Mouse (Mus musculus) liver, embryonic 16.5 days (tissue): ENCODE measurements at regions not wholly inside any gene's neighbourhood (a gene's known extent, or its start where the extent isn't known, plus 50 kb on each side); places are given as distances from the start of the nearest gene placed in this dataset.

Experiments
- ATAC-seq: fragments of 200-750 bp; cut with Nextera tagmentation; 2 replicates; pipeline ENCODE4 v1.8.0; 2017; ENCODE audit warnings: low read depth, mild to moderate bottlenecking, moderate number of reproducible peaks, moderate library complexity
- H3K27ac ChIP-seq: fragments of 300-500 bp; sonication (generic); 2 replicates; pipeline ENCODE4 v1.5.1; 2014; ENCODE audit warnings: mild to moderate bottlenecking, low read length
- H3K27me3 ChIP-seq: fragments of 300-500 bp; sonication (generic); 2 replicates; pipeline ENCODE4 v1.6.1; 2014; ENCODE audit warnings: low read depth, low read length, mixed read lengths; ENCODE audit not compliant: control insufficient read depth, insufficient read depth
- H3K36me3 ChIP-seq: fragments of 300-500 bp; sonication (generic); 2 replicates; pipeline ENCODE4 v1.6.1; 2014; ENCODE audit warnings: mild to moderate bottlenecking; ENCODE audit not compliant: control insufficient read depth, insufficient read depth
- H3K4me1 ChIP-seq: fragments of 300-500 bp; sonication (generic); 2 replicates; pipeline ENCODE4 v1.6.1; 2014; ENCODE audit warnings: low read depth, low read length, mixed read lengths; ENCODE audit not compliant: control insufficient read depth
- H3K4me2 ChIP-seq: fragments of 300-500 bp; sonication (generic); 2 replicates; pipeline ENCODE4 v1.6.1; 2014; ENCODE audit warnings: low read depth, low read length, mixed read lengths
- H3K4me3 ChIP-seq: fragments of 300-500 bp; sonication (generic); 2 replicates; pipeline ENCODE4 v1.5.1; 2014; ENCODE audit warnings: low read depth, mild to moderate bottlenecking, low read length
- H3K9ac ChIP-seq: fragments of 300-500 bp; sonication (generic); 2 replicates; pipeline ENCODE4 v1.6.1; 2014; ENCODE audit warnings: low read depth, low read length
- H3K9me3 ChIP-seq: fragments of 300-500 bp; sonication (generic); replicated peaks from 2 replicates; pipeline ENCODE4 v1.6.1; 2016; ENCODE audit warnings: low read length; ENCODE audit not compliant: control insufficient read depth
- WGBS: fragments of 180-500 bp; shearing (Covaris S2); extraction: QIAGEN DNeasy Blood & Tissue Kit; methylation state at CpG from one replicate; pipeline ENCODE4 v1.1.7; 2014; ENCODE audit not compliant: insufficient replicate concordance; 5-methylcytosine and 5-hydroxymethylcytosine counted together

DNA sequence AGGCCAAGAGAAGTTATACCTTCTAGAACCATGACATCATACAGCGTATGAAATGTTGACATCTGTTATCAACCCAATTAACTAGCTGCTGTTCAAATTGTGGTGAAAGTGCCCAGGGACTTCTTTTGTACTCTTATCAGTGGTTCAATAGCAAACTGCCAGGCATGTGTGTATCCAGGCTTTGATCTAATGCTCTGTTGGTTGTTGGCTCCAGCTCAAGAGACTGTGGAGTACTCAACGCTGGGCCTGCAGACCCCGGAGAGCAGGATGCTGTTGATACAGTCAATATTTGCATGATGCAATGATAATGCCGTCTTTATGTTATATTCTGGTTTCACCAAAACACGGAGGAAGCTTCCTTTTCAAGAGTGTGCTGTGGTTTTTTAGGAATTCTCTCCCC is 102.9 kb downstream of the Mbip start:
- H3K9ac ChIP-seq: no peak overlapping the region
- WGBS: 38% methylated on average over 5 of the region's 5 CpGs
- H3K36me3 ChIP-seq: no peaks in the 10 kb centered on the region
- ATAC-seq: no peak
- H3K9me3 ChIP-seq: no peaks in the 10 kb centered on the region
- no peak overlapping the region for H3K4me3 ChIP-seq
- H3K4me1 ChIP-seq: no peaks in the 10 kb centered on the region
- no peak overlapping the region for H3K4me2 ChIP-seq
- no peak overlapping the region for H3K27ac ChIP-seq
- H3K27me3 ChIP-seq: no peaks in the 10 kb centered on the region

DNA sequence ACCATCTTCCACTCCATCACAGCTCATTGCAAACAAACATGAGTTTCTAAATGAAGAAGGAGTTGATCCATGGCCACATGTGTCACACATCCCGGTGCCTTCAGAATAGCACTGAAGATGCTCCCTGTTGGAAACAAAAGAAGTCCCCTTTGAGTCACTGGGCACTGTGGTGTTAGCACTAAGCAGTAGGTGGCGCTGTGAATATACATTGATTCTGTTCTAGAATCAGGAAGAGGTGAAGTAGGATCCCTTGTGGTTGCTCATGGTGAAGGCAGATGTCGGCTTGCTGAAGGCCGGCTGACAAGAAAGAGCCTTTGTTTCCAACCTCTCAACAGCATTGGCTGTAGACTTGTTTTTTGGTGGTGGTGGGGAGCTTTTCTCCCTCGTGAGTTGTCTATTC is 104.0 kb downstream of the Mbip start:
- Histone ChIP-seq H3K4me2 (no peak overlapping the region), H3K4me1 (no peaks in the 10 kb centered on the region), H3K9ac (no peak overlapping the region), H3K36me3 (no peaks in the 10 kb centered on the region), H3K4me3 (no peak overlapping the region), H3K27ac (no peak overlapping the region), H3K9me3 (no peaks in the 10 kb centered on the region), H3K27me3 (no peaks in the 10 kb centered on the region)
- WGBS: 16% methylated on average over 5 of the region's 5 CpGs
- no peak for ATAC-seq

DNA sequence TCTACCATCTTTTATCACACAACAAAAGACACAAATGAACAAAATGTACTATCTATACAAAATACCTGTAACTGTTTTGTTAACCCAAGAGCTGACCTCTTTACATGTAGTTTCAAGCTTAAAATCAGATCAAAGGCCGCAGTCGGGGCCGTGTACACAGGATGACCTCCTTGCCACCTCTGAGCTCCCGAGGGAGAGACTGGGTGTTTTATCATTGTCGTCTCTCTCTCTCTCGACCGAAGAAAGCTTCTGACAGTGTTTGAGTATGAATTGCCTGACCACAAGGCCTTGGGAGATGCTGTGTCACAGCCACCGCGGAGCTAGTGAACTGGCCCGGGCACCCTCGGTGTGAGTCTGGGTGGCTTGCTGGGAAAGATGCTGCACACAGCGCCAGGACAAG is 105.5 kb downstream of the Mbip start:
- Histone ChIP-seq H3K27me3 (no peaks in the 10 kb centered on the region), H3K36me3 (no peaks in the 10 kb centered on the region), H3K9me3 (no peaks in the 10 kb centered on the region), H3K27ac (no peak overlapping the region), H3K4me2 (no peak overlapping the region), H3K9ac (no peak overlapping the region), H3K4me1 (no peaks in the 10 kb centered on the region), H3K4me3 (no peak overlapping the region)
- ATAC-seq: no peak
- WGBS: 52% methylated on average over 12 of the region's 12 CpGs

DNA sequence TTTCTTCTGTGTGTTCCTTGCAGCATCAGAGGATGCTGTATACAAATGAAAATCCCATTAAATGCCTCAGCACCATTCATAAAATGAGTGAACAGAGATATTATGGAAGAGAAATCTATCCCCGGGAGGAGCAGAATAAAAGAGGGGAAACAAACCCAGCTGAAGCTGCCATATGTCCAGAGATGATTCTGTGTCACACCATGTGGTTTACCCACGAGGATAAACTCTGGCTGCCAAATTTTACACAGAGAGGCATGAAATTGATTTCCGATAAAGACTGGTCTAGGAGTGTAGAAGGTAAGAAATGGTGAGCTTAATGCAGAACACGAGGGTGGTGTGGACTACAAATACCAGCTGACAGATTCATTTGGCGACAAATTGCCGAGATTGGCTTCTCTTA is 111.1 kb downstream of the Mbip start:
- Histone ChIP-seq H3K9me3 (no peaks in the 10 kb centered on the region), H3K36me3 (no peaks in the 10 kb centered on the region), H3K27ac (no peak overlapping the region), H3K4me1 (no peaks in the 10 kb centered on the region), H3K27me3 (no peaks in the 10 kb centered on the region), H3K4me3 (no peak overlapping the region), H3K9ac (no peak overlapping the region), H3K4me2 (no peak overlapping the region)
- ATAC-seq: no peak
- WGBS: 59% methylated on average over 6 of the region's 6 CpGs

DNA sequence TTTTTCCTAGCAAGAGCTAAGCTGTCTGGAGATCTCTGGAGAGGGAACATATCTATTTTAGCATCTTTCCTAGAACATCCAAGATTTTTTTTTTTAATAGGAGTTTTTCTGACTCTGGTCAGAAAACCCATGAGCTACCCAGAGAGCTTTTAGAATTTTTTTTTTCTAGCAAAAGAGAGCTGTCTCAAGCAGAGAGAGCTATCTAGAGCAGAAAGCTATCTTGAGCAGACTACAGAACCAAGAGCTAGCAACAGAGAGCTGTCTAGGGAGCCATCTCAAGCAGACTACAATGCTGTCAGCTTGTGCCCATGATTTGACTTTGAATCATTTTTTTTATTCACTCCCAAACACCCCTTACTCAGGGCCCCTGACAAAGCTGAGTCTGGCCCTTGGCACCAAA is 112.5 kb downstream of the Mbip start:
- no peaks in the 10 kb centered on the region for H3K27me3 ChIP-seq
- H3K9ac ChIP-seq: no peak overlapping the region
- ATAC-seq: no peak

DNA sequence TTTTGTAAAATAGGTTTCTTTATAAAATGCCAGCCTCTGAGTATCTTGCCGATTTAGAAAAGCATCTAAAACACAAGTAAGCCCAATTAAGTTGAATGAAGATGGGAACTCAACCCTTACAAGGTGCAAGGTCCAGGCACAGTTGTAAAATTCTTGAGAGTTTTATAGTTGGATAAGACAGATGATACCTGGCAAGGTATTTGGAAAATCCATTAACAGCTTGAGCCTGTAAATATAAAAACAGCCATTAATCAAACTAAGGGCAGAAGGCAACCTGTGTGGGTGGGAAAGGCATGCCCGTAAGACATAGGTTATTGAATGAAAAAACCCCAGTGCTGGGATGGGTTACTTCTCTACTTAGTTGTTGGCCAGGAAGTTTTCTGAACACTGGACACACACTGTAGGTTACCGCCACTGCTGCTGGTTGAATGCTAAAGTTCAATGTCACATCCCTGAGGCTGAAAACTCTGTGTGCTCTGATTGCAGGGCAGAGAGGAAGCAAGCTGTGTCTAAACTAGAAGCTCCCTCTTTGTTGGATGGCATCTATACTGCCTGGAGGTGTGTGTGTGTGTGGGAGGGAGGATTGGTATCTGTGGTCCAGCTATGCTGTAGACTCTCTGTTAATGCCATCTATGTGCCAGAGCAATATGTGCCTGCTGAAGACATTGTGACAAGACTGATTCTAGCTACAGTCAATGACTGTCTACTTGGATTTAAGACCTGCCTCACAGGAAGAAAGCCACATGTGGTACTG is 121.4 kb downstream of the Mbip start:
- 70% methylated on average over 3 of the region's 3 CpGs for WGBS
- Histone ChIP-seq H3K36me3 (no peaks in the 10 kb centered on the region), H3K4me3 (no peak overlapping the region), H3K27ac (no peak overlapping the region), H3K4me2 (no peak overlapping the region), H3K9me3 (no peaks in the 10 kb centered on the region), H3K4me1 (no peaks in the 10 kb centered on the region), H3K27me3 (no peaks in the 10 kb centered on the region), H3K9ac (no peak overlapping the region)
- ATAC-seq: no peak

More for the DNA sequence above, 112.5 kb downstream of the Mbip start:
- Histone ChIP-seq H3K36me3 (no peaks in the 10 kb centered on the region), H3K4me2 (no peak overlapping the region), H3K9me3 (no peaks in the 10 kb centered on the region), H3K4me3 (no peak overlapping the region), H3K27ac (no peak overlapping the region), H3K4me1 (no peaks in the 10 kb centered on the region)

DNA sequence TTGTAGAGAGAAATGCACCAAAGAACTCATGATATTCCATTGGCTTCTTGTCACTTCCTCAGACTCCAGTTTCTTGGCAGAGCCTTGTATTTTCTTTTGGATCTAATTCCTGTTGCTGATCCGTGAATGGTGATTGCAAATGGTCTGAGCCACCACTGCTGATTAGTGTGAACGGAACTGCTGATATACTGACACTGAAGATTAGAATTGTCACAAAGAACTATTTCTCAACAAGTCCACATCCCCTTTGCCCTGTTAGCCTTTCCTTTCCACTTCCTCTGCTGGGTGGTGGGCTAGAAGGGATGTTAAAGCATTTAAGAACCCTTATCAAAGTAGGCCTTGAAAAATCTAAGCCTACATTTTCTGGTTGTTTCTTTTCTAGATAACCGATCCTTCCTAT is 152.2 kb downstream of the Mbip start:
- H3K27ac ChIP-seq: no peak overlapping the region
- no peak overlapping the region for H3K4me3 ChIP-seq
- H3K4me2 ChIP-seq: no peak overlapping the region
- no peaks in the 10 kb centered on the region for H3K9me3 ChIP-seq
- H3K9ac ChIP-seq: no peak overlapping the region
- H3K4me1 ChIP-seq: no peaks in the 10 kb centered on the region
- WGBS: 49% methylated on average over 3 of the region's 3 CpGs
- H3K27me3 ChIP-seq: no peaks in the 10 kb centered on the region
- no peak for ATAC-seq
- H3K36me3 ChIP-seq: no peaks in the 10 kb centered on the region

DNA sequence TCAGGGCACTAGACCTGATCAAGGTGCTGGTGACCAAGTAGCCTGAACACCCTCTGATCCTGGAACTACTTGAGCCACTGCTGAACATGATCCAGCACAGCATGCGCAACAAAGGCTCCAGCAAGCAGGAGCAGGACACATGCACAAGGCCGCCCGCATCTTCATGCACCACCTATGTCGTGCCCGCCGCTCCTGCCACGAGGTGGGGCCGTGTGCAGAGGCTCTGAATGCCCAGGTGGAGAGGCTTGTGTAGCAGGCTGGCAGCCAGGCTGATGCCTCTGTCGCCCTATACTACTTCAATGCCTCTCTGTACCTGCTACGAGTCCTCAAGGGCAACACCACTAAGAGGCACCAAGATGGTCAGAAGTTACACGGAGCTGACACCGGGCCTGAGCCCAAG is 156.1 kb downstream of the Mbip start:
- H3K9me3 ChIP-seq: no peaks in the 10 kb centered on the region
- no peaks in the 10 kb centered on the region for H3K4me1 ChIP-seq
- no peaks in the 10 kb centered on the region for H3K36me3 ChIP-seq
- H3K9ac ChIP-seq: no peak overlapping the region
- H3K27me3 ChIP-seq: no peaks in the 10 kb centered on the region
- WGBS: 70% methylated on average over 12 of the region's 12 CpGs
- no peak overlapping the region for H3K4me2 ChIP-seq
- no peak overlapping the region for H3K4me3 ChIP-seq
- no peak overlapping the region for H3K27ac ChIP-seq
- no peak for ATAC-seq

DNA sequence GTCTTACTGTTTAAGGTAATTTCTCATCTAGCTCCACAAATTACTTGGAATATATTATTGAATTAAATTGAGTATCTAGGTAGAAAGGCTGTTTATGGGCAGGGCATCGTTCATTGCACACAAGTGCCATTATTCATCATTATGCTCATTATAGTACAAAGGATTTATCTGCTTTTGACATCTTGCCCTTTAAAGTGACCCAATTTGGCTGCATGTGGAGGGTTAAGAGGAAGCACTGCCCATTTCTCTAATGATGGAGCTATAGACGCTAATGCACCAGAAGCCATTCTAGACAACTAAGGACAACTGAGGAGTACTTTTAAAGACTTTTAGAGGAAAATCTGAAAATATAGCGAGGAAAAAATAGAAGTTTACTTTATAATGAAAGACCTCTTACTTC is 185.0 kb downstream of the Mbip start:
- 51% methylated on average over 3 of the region's 3 CpGs for WGBS
- H3K36me3 ChIP-seq: no peaks in the 10 kb centered on the region
- H3K9ac ChIP-seq: no peak overlapping the region
- no peaks in the 10 kb centered on the region for H3K27me3 ChIP-seq
- H3K4me2 ChIP-seq: no peak overlapping the region
- no peaks in the 10 kb centered on the region for H3K9me3 ChIP-seq
- H3K27ac ChIP-seq: no peak overlapping the region
- H3K4me3 ChIP-seq: no peak overlapping the region
- no peak for ATAC-seq
- H3K4me1 ChIP-seq: no peaks in the 10 kb centered on the region
